Mouse (Mus musculus) c-Kit-negative CD71-positive TER-119-positive erythroid progenitor cells, embryonic 14.5 days (primary cell): ENCODE measurements around the gene Mark3.
A peak's percentile ranks its signal among the peaks of the same experiment; 100 is the strongest.

Experiments
- DNase-seq: peaks from one replicate; pipeline ENCODE4 v3.0.0-alpha.2; 2013; ENCODE audit warnings: low read depth, low spot score

Gene Mark3

GRCm38 (mm10) chr12:111674850-111675486 lies 100.6 kb downstream of the Mark3 start:
- DNase-seq: no peak

- DNase-seq: no peak
These were observed 101.7 kb downstream of the Mark3 start for GRCm38 (mm10) chr12:111675797-111676580.

- no peak for DNase-seq
These were observed 103.1 kb downstream of the Mark3 start for GRCm38 (mm10) chr12:111677421-111677820.

DNA sequence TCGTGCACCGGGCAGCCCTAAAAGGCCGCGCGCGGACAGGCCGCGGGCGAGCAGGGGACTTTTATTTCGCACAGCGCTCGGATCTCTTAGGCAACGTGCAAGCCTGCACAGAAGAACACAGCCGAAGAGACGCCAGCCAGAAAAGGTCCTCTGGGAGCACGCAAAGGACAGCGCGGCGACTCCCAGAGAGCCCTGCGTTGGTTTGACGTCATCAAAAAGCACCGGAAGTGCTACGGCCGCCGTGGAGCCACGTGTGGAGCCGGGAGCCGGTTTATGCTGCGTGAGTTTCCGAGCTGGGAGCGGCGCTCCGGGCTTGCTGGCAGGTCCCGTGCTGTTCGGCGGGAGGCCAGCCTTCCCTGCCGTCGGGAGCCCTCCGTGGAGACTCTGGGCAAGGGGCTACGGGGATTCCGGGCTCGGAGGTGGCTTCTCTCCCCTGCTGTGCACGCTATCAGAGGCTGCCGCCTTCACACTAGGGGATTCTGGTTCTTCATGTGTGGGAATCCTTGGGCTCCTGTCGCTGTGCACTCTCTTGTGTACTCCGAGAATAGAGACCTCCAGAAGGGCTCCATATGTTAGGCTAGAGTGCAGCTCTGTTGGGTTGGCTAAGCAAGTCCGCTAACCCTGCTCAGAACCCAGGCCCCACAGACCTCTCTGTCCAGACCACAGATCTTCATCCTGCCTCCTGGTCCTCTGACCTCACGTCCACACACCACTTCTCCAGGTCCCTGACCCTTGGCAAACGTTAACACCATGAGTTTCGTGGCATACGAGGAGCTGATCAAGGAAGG lies 103.8 kb downstream of the Mark3 start, which contains the start of gene Trmt61a:
Gene Trmt61a (plus strand): TSS at position 224 of the 788 bp plus-strand sequence.
- DNase-seq: peak; percentile 73

GRCm38 (mm10) chr12:111678670-111678933 lies 104.3 kb downstream of the Mark3 start:
- DNase-seq: no peak

DNA sequence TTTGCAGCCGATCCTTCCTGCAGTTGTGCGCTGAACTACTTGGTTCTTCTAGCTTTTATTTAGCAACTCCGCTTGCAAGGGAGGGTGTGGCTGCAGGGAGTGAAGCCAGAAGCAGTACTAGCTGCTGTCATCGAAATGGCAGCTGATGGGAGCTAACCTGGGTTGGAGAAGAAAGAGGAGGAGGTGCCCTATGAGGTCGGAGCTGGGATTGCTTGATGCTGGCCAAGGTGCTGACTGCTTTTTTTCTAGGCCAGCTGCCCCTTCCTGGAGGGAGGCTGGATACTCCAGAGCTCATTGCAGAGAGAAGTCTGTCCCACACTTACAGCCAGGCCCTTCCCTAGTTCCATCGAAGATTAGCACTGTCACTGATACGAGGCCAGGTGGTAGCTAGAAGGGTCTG lies 104.7 kb downstream of the Mark3 start:
- no peak for DNase-seq

GRCm38 (mm10) chr12:111680661-111681060 lies 106.3 kb downstream of the Mark3 start:
- no peak for DNase-seq

GRCm38 (mm10) chr12:111681305-111681704 lies 107.0 kb downstream of the Mark3 start:
- DNase-seq: no peak

GRCm38 (mm10) chr12:111682003-111682402 lies 107.7 kb downstream of the Mark3 start:
- no peak for DNase-seq

- no peak for DNase-seq
These were observed 108.5 kb downstream of the Mark3 start for GRCm38 (mm10) chr12:111682806-111683205.

GRCm38 (mm10) chr12:111686390-111686789 lies 112.1 kb downstream of the Mark3 start:
- DNase-seq: no peak

DNA sequence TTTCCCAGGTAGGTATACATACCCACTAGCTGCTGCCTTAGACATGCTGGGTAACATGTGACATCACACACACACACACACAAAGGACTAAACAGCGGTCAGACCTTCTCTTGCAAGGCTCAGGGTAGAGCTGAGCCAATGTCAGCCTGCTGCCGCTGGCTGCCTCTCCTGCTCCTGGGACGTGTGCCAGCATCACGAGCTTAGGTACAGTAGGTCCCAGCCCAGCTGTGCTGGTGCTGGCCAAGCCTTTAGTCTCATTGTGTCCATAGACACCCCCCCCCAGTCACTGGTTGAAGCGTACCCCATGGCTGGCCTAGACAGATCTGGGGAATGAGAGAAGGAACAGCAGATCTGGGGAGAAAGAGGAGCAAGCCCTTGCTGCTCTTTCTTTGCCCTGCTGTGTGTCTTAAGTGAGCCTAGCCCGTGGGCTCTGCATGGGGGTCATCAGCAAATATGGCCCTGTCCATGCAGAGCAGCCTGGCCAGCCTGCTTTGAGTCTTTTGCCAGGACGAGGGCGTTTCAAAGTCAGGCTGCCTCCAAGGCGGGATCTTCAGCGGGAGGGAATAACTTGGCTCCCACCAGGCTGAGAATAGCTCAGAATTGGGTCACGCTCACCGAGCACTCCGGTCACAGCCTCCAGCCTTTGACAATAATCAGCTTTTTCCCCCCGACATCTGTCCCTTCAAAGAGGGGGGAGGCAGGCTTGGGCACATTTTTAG lies 113.2 kb downstream of the Mark3 start:
- DNase-seq: no peak

GRCm38 (mm10) chr12:111688069-111688428 lies 113.7 kb downstream of the Mark3 start:
- DNase-seq: no peak

- DNase-seq: no peak
These were observed 115.1 kb downstream of the Mark3 start for GRCm38 (mm10) chr12:111689426-111689825.

DNA sequence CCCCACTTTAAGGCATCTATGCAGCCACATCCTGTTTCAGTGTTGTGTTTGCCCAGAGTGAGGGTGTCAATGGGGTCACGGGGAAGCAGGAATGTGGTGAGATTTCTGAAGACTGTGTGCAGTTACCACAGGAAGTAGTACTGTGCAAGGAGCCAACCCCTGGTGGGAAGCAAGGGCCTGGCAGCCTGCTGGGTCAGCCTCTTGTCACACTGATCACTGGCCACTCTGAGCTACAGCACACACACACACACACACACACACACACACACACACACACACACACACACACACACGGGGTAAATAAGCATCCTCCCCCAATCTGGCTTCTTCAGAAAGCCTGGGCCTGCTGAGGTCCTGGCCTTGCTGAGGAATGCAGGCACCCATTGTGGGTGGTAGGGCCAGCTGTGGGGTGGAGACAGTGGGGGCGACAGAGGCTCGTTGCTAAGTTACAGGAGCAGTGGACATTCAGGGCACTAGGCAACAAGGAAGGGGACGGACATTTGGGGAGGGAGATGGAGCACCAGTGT lies 117.1 kb downstream of the Mark3 start:
- no peak for DNase-seq

GRCm38 (mm10) chr12:111692899-111693298 lies 118.6 kb downstream of the Mark3 start:
- no peak for DNase-seq

DNA sequence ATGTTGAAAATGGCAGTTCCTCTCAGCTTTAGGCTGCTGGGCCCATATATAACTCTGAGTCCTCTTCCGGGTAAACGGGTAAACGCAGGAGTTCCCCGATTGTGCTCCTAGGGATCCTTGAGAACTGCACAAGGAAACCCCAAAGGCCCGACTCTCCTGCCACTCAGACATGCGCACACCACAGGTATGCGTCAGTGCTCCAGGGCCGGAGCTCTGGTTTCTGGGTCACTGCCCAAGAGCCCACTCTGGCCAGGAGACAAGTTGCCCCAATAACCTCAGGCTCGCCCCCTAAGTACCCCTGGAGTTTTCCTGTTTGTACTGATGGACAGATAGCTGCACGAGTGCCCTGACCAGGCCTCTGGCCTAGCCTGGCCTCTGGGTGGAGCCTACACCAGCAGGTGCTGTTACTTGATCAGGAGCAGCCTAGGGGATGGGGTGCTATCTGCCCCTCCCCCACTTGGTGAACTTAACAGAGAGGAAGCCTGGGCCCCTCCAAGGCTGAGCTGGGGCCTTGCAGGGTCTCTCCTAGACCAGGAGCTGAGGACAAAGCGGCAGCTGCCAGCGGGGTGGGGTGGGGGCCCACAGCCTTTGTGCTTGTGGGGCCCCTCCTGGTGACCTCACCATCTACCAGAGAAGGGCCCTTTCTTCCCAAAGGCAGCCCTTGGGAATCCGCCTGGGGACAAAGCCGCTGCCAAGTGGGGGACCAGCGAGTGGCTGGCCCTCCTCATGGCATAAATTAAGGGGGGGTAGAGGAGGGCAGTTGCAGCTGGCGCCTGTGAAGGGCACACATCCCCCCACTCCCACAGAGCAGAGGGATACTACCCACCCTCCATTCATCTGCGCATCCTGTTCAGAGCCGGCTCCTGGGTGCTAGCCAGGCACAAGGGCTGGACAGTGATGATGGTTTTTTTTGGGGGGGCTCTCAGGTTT lies 119.3 kb downstream of the Mark3 start:
- no peak for DNase-seq

DNA sequence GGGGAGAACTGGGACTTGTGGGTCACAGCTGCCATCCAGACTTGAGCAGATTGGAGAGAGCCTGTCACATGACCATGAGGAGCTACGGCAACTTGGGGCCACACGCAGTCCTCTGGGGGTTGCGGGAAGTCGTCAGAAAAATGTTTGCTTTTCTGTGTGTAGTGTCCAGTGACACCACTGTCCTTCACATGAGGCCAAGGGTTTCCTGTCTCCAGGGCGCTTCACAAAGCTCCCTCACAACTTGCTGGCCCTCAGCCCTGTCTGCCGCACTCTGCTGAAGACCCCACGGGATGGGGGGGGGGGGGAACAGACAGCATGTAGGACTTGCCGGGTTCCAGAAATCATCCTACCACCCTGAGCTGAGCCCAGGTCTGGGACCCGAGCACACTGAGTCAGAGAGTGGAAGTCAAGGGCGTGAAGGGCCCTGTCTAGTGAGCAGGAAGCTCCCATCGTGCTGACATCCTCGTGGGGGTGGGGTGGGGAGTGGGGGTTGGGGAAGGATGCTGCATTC lies 120.0 kb downstream of the Mark3 start:
- DNase-seq: no peak

- DNase-seq: no peak
These were observed 120.8 kb downstream of the Mark3 start for GRCm38 (mm10) chr12:111694880-111695804.
